Mouse (Mus musculus) stomach, postnatal 0 days (tissue): ENCODE measurements around the gene Tmem129.

ENCODE experiments used
- CTCF ChIP-seq: IDR thresholded peaks from 2 replicates; pipeline ENCODE4 v1.5.1; 2016; ENCODE audit warnings: antibody characterized with exemption, low read depth, mild to moderate bottlenecking, moderate library complexity
- EP300 ChIP-seq: optimal IDR thresholded peaks from 2 replicates; pipeline ENCODE3; 2016; ENCODE audit warnings: antibody characterized with exemption

GRCm38 (mm10) chr5:33657251-33657786 lies 897 bp downstream of the Tmem129 start:
- TF ChIP-seq EP300 (no peak), CTCF (no peak)
